ENCODE assay signal across 25 mouse cellular contexts in the genomic region with DNA sequence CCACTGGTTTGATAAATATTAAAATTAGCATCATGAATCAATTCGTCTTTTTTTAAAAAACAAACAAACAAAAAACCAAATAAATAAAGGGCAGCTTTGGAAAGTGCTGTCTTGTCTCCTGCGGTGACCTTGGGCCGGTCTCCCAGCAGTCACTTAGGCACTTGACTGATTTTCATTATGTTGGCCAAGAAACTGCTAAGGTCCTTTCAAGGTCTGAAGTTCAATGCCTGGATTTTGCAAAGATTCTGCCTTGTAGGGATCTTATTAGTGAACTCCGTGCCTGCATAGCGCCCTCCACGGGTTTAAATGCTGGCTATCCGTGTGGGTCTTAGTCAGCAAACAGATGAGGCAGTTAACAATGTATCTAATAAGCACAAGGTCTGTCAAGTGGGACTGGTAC. TPM values are rescaled to one million over a fixed set of nuclear protein-coding genes. Genes with fewer than 3 reads are reported as not detected.
DNase-seq lines count a peak whose midpoint lies in the region; ATAC-seq and TF ChIP-seq lines count a peak whose summit lies in the region.
"Had no signal": no experiment of that assay in that cellular context is flagged by ENCODE, and none has a peak within 500 bp of the region (broad histone marks: within the 10 kb centered on the region; RNA-seq: fewer than 3 reads in every experiment).

No protein-coding gene starts in this region.

- no peak overlapping the region for H3K4me3 ChIP-seq in hindbrain, postnatal 0 days (ENCODE audit: low read length)
- no peak overlapping the region for H3K4me3 ChIP-seq in hindbrain, embryonic 16.5 days (ENCODE audit: low read length)
- no peak overlapping the region for H3K4me3 ChIP-seq in midbrain, postnatal 0 days (ENCODE audit: low read depth, low read length)
- no peak overlapping the region for H3K4me3 ChIP-seq in midbrain, embryonic 11.5 days (ENCODE audit: low read depth, low read length)
- H3K4me3 ChIP-seq: embryonic facial prominence, embryonic 10.5 days; forebrain, embryonic 15.5 days; heart, embryonic 12.5 days; hindbrain, embryonic 13.5 days; intestine, embryonic 15.5 days; limb, embryonic 10.5 days; midbrain, embryonic 13.5 days; neural tube, embryonic 12.5 days had no signal

- H3K36me3 ChIP-seq in hindbrain, postnatal 0 days (ENCODE audit: insufficient read depth, low read length), result peaks cover 27% of the 10 kb centered on the region; the same call in 1 of the 2 replicates
- H3K36me3 ChIP-seq in hindbrain, embryonic 16.5 days (ENCODE audit: control insufficient read depth, insufficient read depth, low read length), result peaks cover 14% of the 10 kb centered on the region
- H3K36me3 ChIP-seq in midbrain, postnatal 0 days (ENCODE audit: insufficient read depth, low read length), result peaks cover 22% of the 10 kb centered on the region
- H3K36me3 ChIP-seq in midbrain, embryonic 11.5 days (ENCODE audit: control insufficient read depth, insufficient read depth, low read length), result peaks cover 11% of the 10 kb centered on the region

- no peaks in the 10 kb centered on the region for H3K4me1 ChIP-seq in hindbrain, postnatal 0 days (ENCODE audit: insufficient read depth, low read length)
- no peaks in the 10 kb centered on the region; the same call in 1 of the 2 replicates for H3K4me1 ChIP-seq in hindbrain, embryonic 16.5 days (ENCODE audit: control insufficient read depth, insufficient read depth, low read depth, low read length)
- no peaks in the 10 kb centered on the region for H3K4me1 ChIP-seq in midbrain, postnatal 0 days (ENCODE audit: insufficient read depth, low read length)
- no peaks in the 10 kb centered on the region for H3K4me1 ChIP-seq in midbrain, embryonic 11.5 days (ENCODE audit: control insufficient read depth, insufficient read depth, low read length)
- H3K4me1 ChIP-seq: heart, embryonic 12.5 days; midbrain, embryonic 13.5 days; neural tube, embryonic 12.5 days had no signal

- no peak overlapping the region for H3K4me2 ChIP-seq in hindbrain, postnatal 0 days (ENCODE audit: low read depth, low read length)
- no peak overlapping the region for H3K4me2 ChIP-seq in hindbrain, embryonic 16.5 days (ENCODE audit: low read length)
- H3K4me2 ChIP-seq in midbrain, postnatal 0 days (ENCODE audit: low read depth, low read length, poor library complexity, severe bottlenecking), result no peak overlapping the region
- no peak overlapping the region for H3K4me2 ChIP-seq in midbrain, embryonic 11.5 days
- H3K4me2 ChIP-seq: forebrain, embryonic 15.5 days; heart, embryonic 12.5 days; hindbrain, embryonic 13.5 days; intestine, embryonic 15.5 days; lung, embryonic 14.5 days; midbrain, embryonic 13.5 days; neural tube, embryonic 12.5 days had no signal

- H3K27me3 ChIP-seq in hindbrain, postnatal 0 days (ENCODE audit: insufficient read depth, low read length), result no peaks in the 10 kb centered on the region
- no peaks in the 10 kb centered on the region for H3K27me3 ChIP-seq in hindbrain, embryonic 16.5 days (replicated peaks; ENCODE audit: control insufficient read depth, insufficient read depth, low read length)
- H3K27me3 ChIP-seq in midbrain, postnatal 0 days (ENCODE audit: insufficient read depth, low read length), result no peaks in the 10 kb centered on the region
- no peaks in the 10 kb centered on the region for H3K27me3 ChIP-seq in midbrain, embryonic 11.5 days (ENCODE audit: control insufficient read depth, insufficient read depth, low read length)
- H3K27me3 ChIP-seq: forebrain, embryonic 15.5 days; heart, embryonic 12.5 days; hindbrain, embryonic 13.5 days; intestine, embryonic 15.5 days; midbrain, embryonic 13.5 days; neural tube, embryonic 12.5 days had no signal

- no peak overlapping the region for H3K9ac ChIP-seq in hindbrain, postnatal 0 days (replicated peaks; ENCODE audit: low read length)
- H3K9ac ChIP-seq in hindbrain, embryonic 16.5 days (ENCODE audit: low read depth, low read length), result no peak overlapping the region
- no peak overlapping the region for H3K9ac ChIP-seq in midbrain, postnatal 0 days (replicated peaks; ENCODE audit: low read length, poor library complexity, severe bottlenecking)
- no peak overlapping the region for H3K9ac ChIP-seq in midbrain, embryonic 11.5 days (ENCODE audit: low read length)
- H3K9ac ChIP-seq: forebrain, embryonic 15.5 days; heart, embryonic 12.5 days; hindbrain, embryonic 13.5 days; intestine, embryonic 15.5 days; lung, embryonic 14.5 days; midbrain, embryonic 13.5 days; neural tube, embryonic 12.5 days had no signal

- 55% methylated on average over 7 of the region's 7 CpGs for WGBS in hindbrain, postnatal 0 days
- 77% methylated on average over 7 of the region's 7 CpGs for WGBS in hindbrain, embryonic 16.5 days
- 72% methylated on average over 7 of the region's 7 CpGs for WGBS in midbrain, postnatal 0 days
- 79% methylated on average over 7 of the region's 7 CpGs for WGBS in midbrain, embryonic 11.5 days

- no peak overlapping the region for H3K27ac ChIP-seq in hindbrain, postnatal 0 days
- no peak overlapping the region for H3K27ac ChIP-seq in hindbrain, embryonic 16.5 days (ENCODE audit: low read depth, low read length)
- no peak overlapping the region for H3K27ac ChIP-seq in midbrain, postnatal 0 days (ENCODE audit: low read depth, low read length)
- H3K27ac ChIP-seq in midbrain, embryonic 11.5 days (ENCODE audit: low read depth, low read length), result no peak overlapping the region
- H3K27ac ChIP-seq: embryonic facial prominence, embryonic 10.5 days; forebrain, embryonic 15.5 days; limb, embryonic 10.5 days; midbrain, embryonic 13.5 days; neural tube, embryonic 12.5 days had no signal

- DNase-seq in adrenal gland, postnatal 10 days, result peak; percentile 27
- DNase-seq in adrenal gland, adult 18-20 months (ENCODE audit: low spot score in 2 of 2), result no peak
- peak; percentile 35 for DNase-seq in hindbrain, postnatal 0 days (ENCODE audit: low spot score)
- DNase-seq in midbrain, postnatal 0 days (ENCODE audit: low spot score), result peak; percentile 30
- no peak for DNase-seq in midbrain, embryonic 11.5 days (ENCODE audit: low spot score, missing footprints)
- DNase-seq in kidney, postnatal 25 days, result peak; percentile 68 to 73
- no peak for DNase-seq in MN1 (ENCODE audit: low spot score)
- DNase-seq: cerebellum, adult 11 months; gastrocnemius, postnatal 10 days; heart, adult 11 months; heart, postnatal 10 days; liver; lung, embryonic 14.5 days; retina, postnatal 1 day; thymus, adult 18-20 months; thymus, postnatal 36 days had no signal

- no peak for ATAC-seq in hindbrain, postnatal 0 days
- ATAC-seq in hindbrain, embryonic 16.5 days, result no peak
- ATAC-seq in midbrain, postnatal 0 days (ENCODE audit: low FRiP score), result no peak
- no peak for ATAC-seq in midbrain, embryonic 11.5 days (ENCODE audit: low FRiP score)
- ATAC-seq: forebrain, embryonic 15.5 days; midbrain, embryonic 13.5 days had no signal

- no peaks in the 10 kb centered on the region for H3K9me3 ChIP-seq in hindbrain, postnatal 0 days (ENCODE audit: low read length)
- no peaks in the 10 kb centered on the region for H3K9me3 ChIP-seq in hindbrain, embryonic 16.5 days (ENCODE audit: control insufficient read depth, low read length)
- no peaks in the 10 kb centered on the region for H3K9me3 ChIP-seq in midbrain, postnatal 0 days (ENCODE audit: low read length)
- no peaks in the 10 kb centered on the region for H3K9me3 ChIP-seq in midbrain, embryonic 11.5 days (ENCODE audit: control insufficient read depth, low read length)
- H3K9me3 ChIP-seq: embryonic facial prominence, embryonic 10.5 days; forebrain, embryonic 15.5 days; heart, embryonic 12.5 days; hindbrain, embryonic 13.5 days; intestine, embryonic 15.5 days; limb, embryonic 10.5 days; midbrain, embryonic 13.5 days; neural tube, embryonic 12.5 days had no signal

- TF ChIP-seq CTCF in hindbrain, postnatal 0 days (IDR thresholded peaks at IDR 0.05; ENCODE audit: low read depth), result no peak
- TF ChIP-seq CTCF in midbrain, postnatal 0 days (IDR thresholded peaks at IDR 0.05), result no peak

RNA-seq across cellular contexts. Expression of a gene that starts 50.7 kb away (rescaled TPM):
- total RNA-seq in adrenal gland, postnatal 10 days (2021), result 10 to 100 TPM; 25.0 to 39.9 TPM
- total RNA-seq in adrenal gland, adult 18-20 months (2021), result 10 to 100 TPM; 28.6 to 35.3 TPM
- total RNA-seq in hindbrain, postnatal 0 days (2014; rRNA removed), result 26.3 and 31.3 TPM in 2 replicates
- 19.8 and 20.4 TPM in 2 replicates for polyA plus RNA-seq in hindbrain, postnatal 0 days (2015; fragmentation: Nextera tagmentation; extraction: Ambion mirVana)
- polyA plus RNA-seq in hindbrain, embryonic 16.5 days (2015; fragmentation: Nextera tagmentation; extraction: Ambion mirVana), result 30.0 and 31.1 TPM in 2 replicates
- 20.8 and 64.5 TPM in 2 replicates for total RNA-seq in midbrain, postnatal 0 days (2014; rRNA removed)
- 19.0 and 20.5 TPM in 2 replicates for polyA plus RNA-seq in midbrain, postnatal 0 days (2015; fragmentation: Nextera tagmentation; extraction: Ambion mirVana)
- polyA plus RNA-seq in midbrain, embryonic 11.5 days (2014; fragmentation: Nextera tagmentation; extraction: Ambion mirVana), result 64.9 and 68.1 TPM in 2 replicates

RNA-seq across cellular contexts. Expression of a gene that starts 50.7 kb away (rescaled TPM):
- total RNA-seq in adrenal gland, postnatal 10 days (2021), result 10 to 100 TPM; 18.6 to 19.8 TPM
- 10 to 100 TPM; 17.8 to 18.9 TPM for total RNA-seq in adrenal gland, adult 18-20 months (2021)
- 18.2 and 19.4 TPM in 2 replicates for total RNA-seq in hindbrain, postnatal 0 days (2014; rRNA removed)
- polyA plus RNA-seq in hindbrain, postnatal 0 days (2015; fragmentation: Nextera tagmentation; extraction: Ambion mirVana), result 9.5 and 10.3 TPM in 2 replicates
- polyA plus RNA-seq in hindbrain, embryonic 16.5 days (2015; fragmentation: Nextera tagmentation; extraction: Ambion mirVana), result 16.4 and 19.3 TPM in 2 replicates
- 13.5 and 20.0 TPM in 2 replicates for total RNA-seq in midbrain, postnatal 0 days (2014; rRNA removed)
- polyA plus RNA-seq in midbrain, postnatal 0 days (2015; fragmentation: Nextera tagmentation; extraction: Ambion mirVana), result 9.2 and 11.0 TPM in 2 replicates
- 28.8 and 30.3 TPM in 2 replicates for polyA plus RNA-seq in midbrain, embryonic 11.5 days (2014; fragmentation: Nextera tagmentation; extraction: Ambion mirVana)

Comparison
In these comparisons a context has a peak if more than half of its experiments do, and no peak if none do; other contexts are left out.
1. DNase-seq: peak in adrenal gland, postnatal 10 days (single experiment), hindbrain, postnatal 0 days (single experiment), midbrain, postnatal 0 days (single experiment) and kidney, postnatal 25 days (2 of 2); none in adrenal gland, adult 18-20 months (0 of 2), midbrain, embryonic 11.5 days (single experiment) and MN1 (single experiment).